ENCODE assay signal across 12 mouse cellular contexts in genomic region chr1:74013296-74014031, GRCm38 (mm10).
DNase-seq lines count a peak whose midpoint lies in the region; ATAC-seq and TF ChIP-seq lines count a peak whose summit lies in the region.
"Had no signal": no experiment of that assay in that cellular context is flagged by ENCODE, and none has a peak within 500 bp of the region (broad histone marks: within the 10 kb centered on the region; RNA-seq: fewer than 3 reads in every experiment).

No protein-coding gene starts in this region.

- H3K4me3 ChIP-seq in embryonic facial prominence, embryonic 11.5 days (ENCODE audit: low read depth, low read length): no peak overlapping the region
- H3K4me3 ChIP-seq in embryonic facial prominence, embryonic 10.5 days: no peak overlapping the region
- no peak overlapping the region for H3K4me3 ChIP-seq in lung, embryonic 14.5 days (ENCODE audit: low read depth, low read length)
- H3K4me3 ChIP-seq in liver, embryonic 16.5 days (ENCODE audit: low read depth, low read length): no peak overlapping the region
- H3K4me3 ChIP-seq: layer of hippocampus, adult 2 months; midbrain, embryonic 13.5 days had no signal

- no peaks in the 10 kb centered on the region; the same call in 1 of the 2 replicates for H3K4me1 ChIP-seq in embryonic facial prominence, embryonic 11.5 days (ENCODE audit: control insufficient read depth, insufficient read depth, low read length)
- H3K4me1 ChIP-seq in embryonic facial prominence, embryonic 10.5 days: peaks cover 48% of the 10 kb centered on the region
- H3K4me1 ChIP-seq in lung, embryonic 14.5 days (ENCODE audit: insufficient read depth): peaks cover 47% of the 10 kb centered on the region
- H3K4me1 ChIP-seq in liver, embryonic 16.5 days (ENCODE audit: control insufficient read depth, low read depth, low read length): peaks cover 7% of the 10 kb centered on the region
- H3K4me1 ChIP-seq: midbrain, embryonic 13.5 days had no signal

- H3K27me3 ChIP-seq in embryonic facial prominence, embryonic 11.5 days (ENCODE audit: control insufficient read depth, insufficient read depth, low read length): no peaks in the 10 kb centered on the region
- no peaks in the 10 kb centered on the region for H3K27me3 ChIP-seq in embryonic facial prominence, embryonic 10.5 days (replicated peaks; ENCODE audit: low read depth, poor library complexity, severe bottlenecking)
- no peaks in the 10 kb centered on the region for H3K27me3 ChIP-seq in lung, embryonic 14.5 days (ENCODE audit: insufficient read depth, low read length)
- no peaks in the 10 kb centered on the region for H3K27me3 ChIP-seq in liver, embryonic 16.5 days (ENCODE audit: control insufficient read depth, insufficient read depth, low read depth, low read length)
- H3K27me3 ChIP-seq: midbrain, embryonic 13.5 days had no signal

- TF ChIP-seq CTCF in lung, embryonic 14.5 days (IDR thresholded peaks at IDR 0.05; ENCODE audit: low read depth): no peak

- no peaks in the 10 kb centered on the region for H3K9me3 ChIP-seq in embryonic facial prominence, embryonic 11.5 days (replicated peaks; ENCODE audit: control insufficient read depth, low read length)
- H3K9me3 ChIP-seq in embryonic facial prominence, embryonic 10.5 days: 0 out of 2 replicates have a peak, but pooled peaks cover 8% of the 10 kb centered on the region
- H3K9me3 ChIP-seq in lung, embryonic 14.5 days (ENCODE audit: low read depth, low read length): 0 out of 2 replicates have a peak, but pooled peaks cover 4% of the 10 kb centered on the region
- H3K9me3 ChIP-seq in liver, embryonic 16.5 days (replicated peaks; ENCODE audit: control insufficient read depth, low read length): peaks cover 3% of the 10 kb centered on the region

- H3K36me3 ChIP-seq in embryonic facial prominence, embryonic 11.5 days (replicated peaks; ENCODE audit: control insufficient read depth, insufficient read depth, low read depth, low read length): no peaks in the 10 kb centered on the region
- peaks cover 32% of the 10 kb centered on the region for H3K36me3 ChIP-seq in embryonic facial prominence, embryonic 10.5 days (replicated peaks)
- peaks cover 8% of the 10 kb centered on the region; the same call in 1 of the 2 replicates for H3K36me3 ChIP-seq in lung, embryonic 14.5 days (ENCODE audit: insufficient read depth)
- H3K36me3 ChIP-seq in liver, embryonic 16.5 days (ENCODE audit: control insufficient read depth, insufficient read depth): no peaks in the 10 kb centered on the region
- H3K36me3 ChIP-seq: midbrain, embryonic 13.5 days had no signal

- H3K4me2 ChIP-seq in embryonic facial prominence, embryonic 11.5 days (ENCODE audit: low read depth, low read length): no peak overlapping the region
- no peak overlapping the region for H3K4me2 ChIP-seq in lung, embryonic 14.5 days
- 0 out of 2 replicates have a peak overlapping the region, but pooled peaks have one; percentile 2 for H3K4me2 ChIP-seq in liver, embryonic 16.5 days (ENCODE audit: low read depth, low read length)
- H3K4me2 ChIP-seq: midbrain, embryonic 13.5 days had no signal

- WGBS in embryonic facial prominence, embryonic 11.5 days: 89% methylated on average over 14 of the region's 14 CpGs
- 93% methylated on average over 14 of the region's 14 CpGs for WGBS in embryonic facial prominence, embryonic 10.5 days
- WGBS in lung, embryonic 14.5 days: 74% methylated on average over 14 of the region's 14 CpGs
- WGBS in liver, embryonic 16.5 days (ENCODE audit: insufficient replicate concordance): 63% methylated on average over 14 of the region's 14 CpGs

- DNase-seq in embryonic facial prominence, embryonic 11.5 days (ENCODE audit: low spot score): no peak
- no peak for DNase-seq in embryonic facial prominence, embryonic 10.5 days (ENCODE audit: low spot score)
- DNase-seq in lung, embryonic 14.5 days: no peak
- no peak for DNase-seq in lung, postnatal 14 days
- peak; percentile 91 to 94 for DNase-seq in kidney, adult 8-10 months
- no peak for DNase-seq in layer of hippocampus, adult 18-20 months (ENCODE audit: low spot score in 2 of 2)
- DNase-seq in thymus, postnatal 25 days: no peak
- DNase-seq: cerebellum, postnatal 10 days; left cerebral cortex, postnatal 4 days had no signal

- no peak for ATAC-seq in embryonic facial prominence, embryonic 11.5 days (replicated peaks; ENCODE audit: insufficient number of reproducible peaks, low FRiP score, low TSS enrichment, low read depth)
- ATAC-seq in lung, embryonic 14.5 days (ENCODE audit: insufficient read depth): no peak
- peak; percentile 58 for ATAC-seq in liver, embryonic 16.5 days (ENCODE audit: low read depth)
- ATAC-seq: midbrain, embryonic 13.5 days had no signal

- no peak overlapping the region for H3K27ac ChIP-seq in embryonic facial prominence, embryonic 11.5 days (replicated peaks; ENCODE audit: low read depth, low read length)
- H3K27ac ChIP-seq in embryonic facial prominence, embryonic 10.5 days (replicated peaks): no peak overlapping the region
- peak overlapping the region; percentile 12; the same call in 1 of the 2 replicates for H3K27ac ChIP-seq in lung, embryonic 14.5 days (ENCODE audit: low read depth)
- peak overlapping the region; percentile 57 for H3K27ac ChIP-seq in liver, embryonic 16.5 days (ENCODE audit: low read length)
- H3K27ac ChIP-seq: layer of hippocampus, adult 2 months; midbrain, embryonic 13.5 days had no signal

- H3K9ac ChIP-seq in embryonic facial prominence, embryonic 11.5 days (replicated peaks; ENCODE audit: low read length): peak overlapping the region; percentile 5; the same call in 1 of the 2 replicates
- H3K9ac ChIP-seq in lung, embryonic 14.5 days: no peak overlapping the region
- no peak overlapping the region for H3K9ac ChIP-seq in liver, embryonic 16.5 days (ENCODE audit: low read depth, low read length)
- H3K9ac ChIP-seq: midbrain, embryonic 13.5 days had no signal

Comparison
In these comparisons a context has a peak if more than half of its experiments do, and no peak if none do; other contexts are left out.
1. DNase-seq: peak in kidney, adult 8-10 months (2 of 2); none in embryonic facial prominence, embryonic 11.5 days (single experiment), embryonic facial prominence, embryonic 10.5 days (single experiment), lung, embryonic 14.5 days (single experiment), lung, postnatal 14 days (single experiment), layer of hippocampus, adult 18-20 months (0 of 2) and thymus, postnatal 25 days (single experiment).
2. H3K27ac ChIP-seq: peak in lung, embryonic 14.5 days (single experiment) and liver, embryonic 16.5 days (single experiment); none in embryonic facial prominence, embryonic 11.5 days (single experiment) and embryonic facial prominence, embryonic 10.5 days (single experiment).